Comparison of ENCODE assay signal across 28 mouse cellular contexts in genomic region chr15:80579121-80579520, GRCm38 (mm10). TPM values are rescaled to one million over a fixed set of nuclear protein-coding genes. Genes with fewer than 3 reads are reported as not detected.
A peak's percentile ranks its signal among the peaks of the same experiment; 100 is the strongest.
DNase-seq lines count a peak whose midpoint lies in the region; ATAC-seq and TF ChIP-seq lines count a peak whose summit lies in the region.
"Had no signal": no experiment of that assay in that cellular context is flagged by ENCODE, and none has a peak within 500 bp of the region (broad histone marks: within the 10 kb centered on the region; RNA-seq: fewer than 3 reads in every experiment).

No protein-coding gene starts in this region.

- WGBS in midbrain, postnatal 0 days = 68% methylated on average over 3 of the region's 3 CpGs
- 65% methylated on average over 3 of the region's 3 CpGs for WGBS in midbrain, embryonic 14.5 days
- 65% methylated on average over 3 of the region's 3 CpGs for whole genome bisulfite sequencing in hindbrain, embryonic 14.5 days
- 55% methylated on average over 3 of the region's 3 CpGs for WGBS in hindbrain, postnatal 0 days

- no peaks in the 10 kb centered on the region for H3K9me3 ChIP-seq in midbrain, postnatal 0 days (ENCODE audit: low read length)
- no peaks in the 10 kb centered on the region for H3K9me3 ChIP-seq in midbrain, embryonic 14.5 days (ENCODE audit: control insufficient read depth, low read length)
- H3K9me3 ChIP-seq in hindbrain, embryonic 14.5 days (ENCODE audit: control insufficient read depth, low read length) = no peaks in the 10 kb centered on the region
- no peaks in the 10 kb centered on the region for H3K9me3 ChIP-seq in hindbrain, postnatal 0 days (ENCODE audit: low read length)
- H3K9me3 ChIP-seq: embryonic facial prominence, embryonic 10.5 days; embryonic facial prominence, embryonic 12.5 days; forebrain, embryonic 13.5 days; forebrain, embryonic 15.5 days had no signal

- DNase-seq in embryo, embryonic 10 days (ENCODE audit: low spot score) = peak; percentile 57
- no peak for DNase-seq in embryo, embryonic 11 days
- DNase-seq in midbrain, postnatal 0 days (ENCODE audit: low spot score) = no peak
- no peak for DNase-seq in midbrain, embryonic 14.5 days
- peak; percentile 42 for DNase-seq in induced T-regulatory cell, adult 2 months (ENCODE audit: low read depth)
- DNase-seq in hindbrain, embryonic 14.5 days (ENCODE audit: low spot score) = no peak
- DNase-seq in hindbrain, postnatal 0 days (ENCODE audit: low spot score) = no peak
- DNase-seq: adrenal gland, adult 8-10 months; adrenal gland, postnatal 14 days; adrenal gland, postnatal 36 days; B cell, adult 2 months; cerebellum, adult 11-12 months; cerebellum, adult 2 months; cerebellum, adult 9-10 months; cerebellum, postnatal 10 days; cerebellum, postnatal 25 days; forebrain, postnatal 0 days had no signal

- no peaks in the 10 kb centered on the region for H3K36me3 ChIP-seq in midbrain, postnatal 0 days (ENCODE audit: insufficient read depth, low read length)
- no peaks in the 10 kb centered on the region for H3K36me3 ChIP-seq in midbrain, embryonic 14.5 days (ENCODE audit: control insufficient read depth, insufficient read depth, low read length)
- H3K36me3 ChIP-seq in hindbrain, embryonic 14.5 days (replicated peaks; ENCODE audit: control insufficient read depth, insufficient read depth) = no peaks in the 10 kb centered on the region
- H3K36me3 ChIP-seq in hindbrain, postnatal 0 days (ENCODE audit: insufficient read depth, low read length) = no peaks in the 10 kb centered on the region
- H3K36me3 ChIP-seq: embryonic facial prominence, embryonic 10.5 days; embryonic facial prominence, embryonic 12.5 days; forebrain, embryonic 15.5 days had no signal

- H3K4me1 ChIP-seq in midbrain, postnatal 0 days (ENCODE audit: insufficient read depth, low read length) = 0 out of 2 replicates have a peak, but pooled peaks cover 2% of the 10 kb centered on the region
- peaks cover 15% of the 10 kb centered on the region; the same call in 1 of the 2 replicates for H3K4me1 ChIP-seq in midbrain, embryonic 14.5 days (ENCODE audit: control insufficient read depth, insufficient read depth, low read length)
- H3K4me1 ChIP-seq in hindbrain, embryonic 14.5 days (replicated peaks; ENCODE audit: control insufficient read depth, insufficient read depth, low read length) = peaks cover 11% of the 10 kb centered on the region; the same call in 1 of the 2 replicates
- H3K4me1 ChIP-seq in hindbrain, postnatal 0 days (ENCODE audit: insufficient read depth, low read length) = no peaks in the 10 kb centered on the region

- ATAC-seq in midbrain, postnatal 0 days (ENCODE audit: low FRiP score) = no peak
- ATAC-seq in midbrain, embryonic 14.5 days (ENCODE audit: low FRiP score, low TSS enrichment) = no peak
- no peak for ATAC-seq in hindbrain, embryonic 14.5 days (ENCODE audit: low FRiP score)
- no peak for ATAC-seq in hindbrain, postnatal 0 days
- ATAC-seq: activated CD4-positive, CD25-positive, alpha-beta regulatory T cell, adult 4 months; CD4-positive, CD25-positive, alpha-beta regulatory T cell, adult 4 months; forebrain, embryonic 13.5 days; forebrain, embryonic 15.5 days; forebrain, postnatal 0 days had no signal

- no peak overlapping the region for H3K4me2 ChIP-seq in midbrain, postnatal 0 days (ENCODE audit: low read depth, low read length, poor library complexity, severe bottlenecking)
- no peak overlapping the region for H3K4me2 ChIP-seq in midbrain, embryonic 14.5 days (ENCODE audit: low read length)
- H3K4me2 ChIP-seq in hindbrain, embryonic 14.5 days (replicated peaks) = no peak overlapping the region
- H3K4me2 ChIP-seq in hindbrain, postnatal 0 days (ENCODE audit: low read depth, low read length) = no peak overlapping the region
- H3K4me2 ChIP-seq: embryonic facial prominence, embryonic 12.5 days; forebrain, embryonic 13.5 days; forebrain, embryonic 15.5 days had no signal

- 0 out of 2 replicates have a peak, but pooled peaks have one; percentile 9 for TF ChIP-seq CTCF in midbrain, postnatal 0 days (IDR thresholded peaks at IDR 0.05)
- no peak for TF ChIP-seq CTCF in hindbrain, postnatal 0 days (IDR thresholded peaks at IDR 0.05; ENCODE audit: low read depth)

- H3K4me3 ChIP-seq in midbrain, postnatal 0 days (ENCODE audit: low read depth, low read length) = no peak overlapping the region
- H3K4me3 ChIP-seq in midbrain, embryonic 14.5 days (replicated peaks; ENCODE audit: low read depth, low read length) = no peak overlapping the region
- no peak overlapping the region for H3K4me3 ChIP-seq in hindbrain, embryonic 14.5 days (replicated peaks; ENCODE audit: low read length)
- no peak overlapping the region for H3K4me3 ChIP-seq in hindbrain, postnatal 0 days (ENCODE audit: low read length)
- H3K4me3 ChIP-seq: embryonic facial prominence, embryonic 10.5 days; embryonic facial prominence, embryonic 12.5 days; forebrain, embryonic 13.5 days; forebrain, embryonic 15.5 days had no signal

- no peaks in the 10 kb centered on the region; the same call in 1 of the 2 replicates for H3K27me3 ChIP-seq in midbrain, postnatal 0 days (ENCODE audit: insufficient read depth, low read length)
- H3K27me3 ChIP-seq in midbrain, embryonic 14.5 days (ENCODE audit: control insufficient read depth, insufficient read depth, low read length) = no peaks in the 10 kb centered on the region
- H3K27me3 ChIP-seq in hindbrain, embryonic 14.5 days (ENCODE audit: control insufficient read depth, insufficient read depth, low read length) = no peaks in the 10 kb centered on the region
- H3K27me3 ChIP-seq in hindbrain, postnatal 0 days (ENCODE audit: insufficient read depth, low read length) = no peaks in the 10 kb centered on the region
- H3K27me3 ChIP-seq: forebrain, embryonic 15.5 days had no signal

- H3K9ac ChIP-seq in midbrain, postnatal 0 days (replicated peaks; ENCODE audit: low read length, poor library complexity, severe bottlenecking) = no peak overlapping the region
- H3K9ac ChIP-seq in midbrain, embryonic 14.5 days (replicated peaks; ENCODE audit: low read length) = no peak overlapping the region
- H3K9ac ChIP-seq in hindbrain, embryonic 14.5 days = no peak overlapping the region
- H3K9ac ChIP-seq in hindbrain, postnatal 0 days (replicated peaks; ENCODE audit: low read length) = no peak overlapping the region
- H3K9ac ChIP-seq: embryonic facial prominence, embryonic 12.5 days; forebrain, embryonic 13.5 days; forebrain, embryonic 15.5 days; forebrain, postnatal 0 days had no signal

- H3K27ac ChIP-seq in midbrain, postnatal 0 days (ENCODE audit: low read depth, low read length) = no peak overlapping the region
- H3K27ac ChIP-seq in midbrain, embryonic 14.5 days (replicated peaks; ENCODE audit: low read depth, low read length) = no peak overlapping the region
- H3K27ac ChIP-seq in hindbrain, embryonic 14.5 days = no peak overlapping the region
- H3K27ac ChIP-seq in hindbrain, postnatal 0 days = no peak overlapping the region
- H3K27ac ChIP-seq: embryonic facial prominence, embryonic 10.5 days; embryonic facial prominence, embryonic 12.5 days; forebrain, embryonic 13.5 days; forebrain, embryonic 15.5 days had no signal

RNA-seq across cellular contexts. Expression of gene Grap2, which starts 6.7 kb away (rescaled TPM):
- 0.19 and 0.66 TPM in 2 replicates for total RNA-seq in midbrain, postnatal 0 days (2014; rRNA removed)
- polyA plus RNA-seq in midbrain, postnatal 0 days (2015; fragmentation: Nextera tagmentation; extraction: Ambion mirVana) = 0.07 TPM in 1 of 2 replicates, not detected in the other
- polyA plus RNA-seq in midbrain, embryonic 14.5 days (2014; fragmentation: Nextera tagmentation; extraction: Ambion mirVana) = 0.66 and 0.90 TPM in 2 replicates
- 0.23 and 0.26 TPM in 2 replicates for polyA plus RNA-seq in hindbrain, embryonic 14.5 days (2014; fragmentation: Nextera tagmentation; extraction: Ambion mirVana)
- 0.05 and 1.6 TPM in 2 replicates for total RNA-seq in hindbrain, postnatal 0 days (2014; rRNA removed)
- 0.11 TPM in 1 of 2 replicates, not detected in the other for polyA plus RNA-seq in hindbrain, postnatal 0 days (2015; fragmentation: Nextera tagmentation; extraction: Ambion mirVana)
- total RNA-seq: forebrain, postnatal 0 days had no signal
- polyA plus RNA-seq: forebrain, postnatal 0 days had no signal

RNA-seq across cellular contexts. Expression of gene Enthd1, which starts 14.2 kb away (rescaled TPM):
- total RNA-seq in midbrain, postnatal 0 days (2014; rRNA removed) = not detected in 2 replicates
- not detected in 2 replicates for polyA plus RNA-seq in midbrain, postnatal 0 days (2015; fragmentation: Nextera tagmentation; extraction: Ambion mirVana)
- polyA plus RNA-seq in midbrain, embryonic 14.5 days (2014; fragmentation: Nextera tagmentation; extraction: Ambion mirVana) = not detected in 2 replicates
- not detected in 2 replicates for polyA plus RNA-seq in hindbrain, embryonic 14.5 days (2014; fragmentation: Nextera tagmentation; extraction: Ambion mirVana)
- not detected in 2 replicates for total RNA-seq in hindbrain, postnatal 0 days (2014; rRNA removed)
- polyA plus RNA-seq in hindbrain, postnatal 0 days (2015; fragmentation: Nextera tagmentation; extraction: Ambion mirVana) = not detected in 2 replicates
- total RNA-seq: adrenal gland, adult 18-20 months; adrenal gland, adult 8-10 months; adrenal gland, postnatal 14 days; adrenal gland, postnatal 36 days; CH12.LX; forebrain, postnatal 0 days; MEL had no signal
- polyA plus RNA-seq: cerebellum, adult 2 months; cortical plate, adult 2 months; embryonic facial prominence, embryonic 10.5 days; embryonic facial prominence, embryonic 12.5 days; forebrain, embryonic 11.5 days; forebrain, embryonic 13.5 days; forebrain, embryonic 15.5 days; forebrain, postnatal 0 days had no signal

Comparison
In these comparisons a context has a peak if more than half of its experiments do, and no peak if none do; other contexts are left out.
1. DNase-seq: peak in embryo, embryonic 10 days (single experiment) and induced T-regulatory cell, adult 2 months (single experiment); none in embryo, embryonic 11 days (single experiment), midbrain, postnatal 0 days (single experiment), midbrain, embryonic 14.5 days (single experiment), hindbrain, embryonic 14.5 days (single experiment) and hindbrain, postnatal 0 days (single experiment).